Mouse (Mus musculus) bone marrow macrophage, adult 2 months (primary cell): ENCODE results near the gene Cd52. TPM values are rescaled to one million over a fixed set of nuclear protein-coding genes. Genes with fewer than 3 reads are reported as not detected.

Experiments used
- H3K27ac ChIP-seq: 2 replicates; pipeline ENCODE4 v1.5.1; 2012; ENCODE audit warnings: low read depth, low read length; ENCODE audit not compliant: insufficient read depth
- H3K4me1 ChIP-seq: 2 replicates; pipeline ENCODE4 v1.6.1; 2012; ENCODE audit warnings: low read length; ENCODE audit not compliant: control insufficient read depth, insufficient read depth
- H3K4me3 ChIP-seq: 2 replicates; pipeline ENCODE4 v1.5.1; 2012; ENCODE audit warnings: mild to moderate bottlenecking, low read length, moderate library complexity; ENCODE audit not compliant: insufficient read depth
- CTCF ChIP-seq: IDR thresholded peaks from 2 replicates; pipeline ENCODE4 v1.5.1; 2012; ENCODE audit warnings: low read depth, mild to moderate bottlenecking, low read length, moderate library complexity
- POLR2A ChIP-seq: IDR thresholded peaks from 2 replicates; pipeline ENCODE4 v1.6.1; 2012; ENCODE audit warnings: mild to moderate bottlenecking, low read depth, low read length, borderline replicate concordance
- polyA plus RNA-seq: library from polyadenylated mRNA; stranded (reverse); fragments of >200 nt; gene quantifications from 2 replicates; pipeline ENCODE4 v1.2.4, GENCODE M21; 2012; ENCODE audit not compliant: missing spikeins, insufficient read depth, insufficient read length

Cd52 gene
- polyA plus RNA-seq, 1 experiment: 1,130 TPM

DNA sequence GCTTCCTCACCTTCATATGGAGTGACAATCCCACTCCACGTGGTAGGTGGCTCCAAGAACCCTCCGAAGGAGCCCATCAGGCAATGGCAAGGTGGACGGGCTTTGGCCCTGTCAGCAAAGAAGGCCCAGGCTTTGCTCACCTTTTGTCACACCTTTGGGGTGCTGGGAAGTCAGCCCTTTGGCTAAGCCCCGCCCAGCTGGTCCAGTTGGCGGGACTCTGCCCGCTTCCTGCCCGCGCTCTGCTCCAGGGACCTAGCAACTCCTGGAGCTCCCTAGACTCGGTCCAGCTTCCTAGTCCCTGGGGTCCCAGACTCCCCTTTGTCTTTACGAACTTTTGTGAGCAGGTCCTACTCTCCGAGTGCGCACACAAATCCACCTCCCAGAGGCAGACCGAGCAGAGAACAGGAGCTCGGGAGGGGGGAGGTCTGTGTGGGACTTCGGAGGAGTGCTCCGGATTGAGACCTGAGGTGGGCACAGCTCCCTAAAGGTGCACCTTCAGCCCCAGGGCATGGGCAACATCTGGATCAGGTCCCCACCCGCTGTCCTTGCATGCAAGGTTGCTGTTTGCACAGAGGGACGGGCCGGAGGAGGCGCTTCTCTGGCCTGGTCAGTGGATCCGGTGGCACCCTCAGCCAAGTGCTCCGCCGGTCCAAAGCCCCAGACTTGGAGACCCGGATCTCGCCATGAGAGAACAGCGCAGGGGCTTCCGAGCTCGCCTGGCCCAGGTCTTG is 34.6 kb downstream of the Cd52 start, which contains the start of gene Crybg2:
Gene Crybg2 (plus strand): TSS at position 681 of the 731 bp plus-strand sequence.
- Histone ChIP-seq H3K27ac (no peak within 1 kb of the TSS), H3K4me1 (no peaks in the 10 kb centered on the region), H3K4me3 (no peak within 1 kb of the TSS)
- TF ChIP-seq CTCF (no peak), POLR2A (no peak)

DNA sequence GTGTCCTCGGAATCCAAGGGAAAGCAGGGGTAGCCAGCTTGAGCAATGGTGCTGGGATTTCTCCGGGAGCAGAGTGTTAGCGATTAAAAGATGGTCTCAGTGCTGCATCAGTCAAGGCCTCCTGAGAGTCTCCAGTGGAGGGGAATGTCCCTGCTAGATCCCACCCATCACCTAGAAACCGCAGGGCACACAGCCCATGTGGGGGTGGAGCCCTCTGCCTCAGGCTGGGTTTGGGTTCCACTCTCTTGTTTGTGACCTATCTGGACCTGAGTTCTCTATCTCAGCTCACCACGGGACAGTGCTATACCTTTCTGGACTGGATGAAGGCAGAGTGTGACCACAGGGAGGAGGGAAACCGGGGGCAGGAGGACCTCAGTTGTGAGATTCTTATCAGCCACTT is 36.0 kb downstream of the Cd52 start:
- H3K27ac ChIP-seq: no peak overlapping the region
- H3K4me3 ChIP-seq: no peak overlapping the region
- TF ChIP-seq POLR2A (no peak), CTCF (no peak)
- no peaks in the 10 kb centered on the region for H3K4me1 ChIP-seq

DNA sequence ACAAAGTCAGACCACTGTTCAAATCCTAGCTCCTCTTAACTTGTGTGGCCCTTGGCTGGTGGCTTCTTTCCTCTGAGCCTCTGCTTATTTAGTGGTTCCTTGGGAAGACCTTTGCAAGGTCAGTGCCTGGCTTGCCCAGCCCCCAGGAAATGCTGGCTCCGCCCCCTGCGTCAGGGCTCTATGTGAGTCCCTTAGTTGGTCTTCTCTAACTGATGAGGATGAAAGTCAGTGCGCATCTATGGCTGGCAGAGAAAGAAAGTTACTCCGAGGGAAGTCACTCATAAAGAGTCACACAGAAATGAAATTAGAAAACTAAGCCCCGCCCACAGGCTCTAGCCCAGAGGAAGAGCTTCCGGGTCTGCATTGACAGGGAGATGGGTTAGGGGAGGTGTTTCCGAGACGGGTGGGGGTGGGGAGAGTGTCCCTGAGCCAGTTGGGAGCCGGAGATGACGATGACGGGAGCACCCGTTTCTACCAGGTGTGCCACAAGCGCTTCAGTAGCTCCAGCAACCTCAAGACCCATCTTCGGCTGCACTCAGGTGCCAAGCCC is 36.6 kb downstream of the Cd52 start:
- H3K4me1 ChIP-seq: no peaks in the 10 kb centered on the region
- H3K4me3 ChIP-seq: peak overlapping the region; percentile 5; the same call in 1 of the 2 replicates
- H3K27ac ChIP-seq: no peak overlapping the region
- no peak for TF ChIP-seq POLR2A
- no peak for TF ChIP-seq CTCF

DNA sequence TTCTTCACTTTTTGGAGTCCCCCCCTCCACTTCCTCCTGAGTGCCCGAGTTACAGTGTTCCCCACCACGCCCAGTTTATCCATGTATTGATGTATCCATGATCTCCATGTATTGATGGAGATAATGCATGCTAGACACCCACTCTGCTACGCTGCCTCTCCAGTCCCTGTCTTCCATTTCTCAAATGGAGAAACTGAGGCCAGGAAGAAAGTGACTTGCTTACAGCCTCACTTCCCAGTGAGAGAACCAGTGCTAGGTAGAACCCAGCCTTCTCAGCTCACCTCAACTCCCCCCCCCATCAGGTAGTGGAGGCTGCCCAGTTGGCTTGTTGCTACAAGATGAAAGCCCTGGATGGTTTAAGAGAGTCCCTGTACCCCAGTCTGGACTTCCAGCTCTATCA is 41.3 kb downstream of the Cd52 start, which contains the start of gene Zfp683:
Gene Zfp683 (plus strand): TSS at position 301 of the 400 bp plus-strand sequence.
- H3K4me3 ChIP-seq: no peak within 1 kb of the TSS
- H3K27ac ChIP-seq: no peak within 1 kb of the TSS
- TF ChIP-seq CTCF: no peak
- TF ChIP-seq POLR2A: no peak
- no peaks in the 10 kb centered on the region for H3K4me1 ChIP-seq

DNA sequence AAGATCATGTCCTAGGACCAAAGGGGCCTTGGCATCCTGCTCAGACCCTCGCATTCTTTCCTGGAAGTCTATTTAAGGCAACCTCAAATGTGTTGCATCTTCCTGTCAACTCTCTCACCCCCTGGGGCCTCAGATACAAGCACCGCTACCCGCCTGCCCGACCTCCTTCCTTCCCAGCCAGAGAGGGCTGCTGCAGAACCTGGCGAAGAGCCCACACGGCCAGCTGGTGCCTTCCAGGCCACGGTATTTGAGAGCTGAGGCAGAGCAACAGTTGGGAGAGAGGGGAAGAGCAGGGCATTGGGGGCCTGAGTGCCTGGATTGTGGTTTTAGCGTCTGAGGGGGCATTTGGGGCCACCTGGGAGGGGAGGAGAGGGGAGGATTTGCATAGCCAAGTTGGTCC is 42.3 kb downstream of the Cd52 start:
- Histone ChIP-seq H3K4me3 (no peak overlapping the region), H3K27ac (no peak overlapping the region), H3K4me1 (no peaks in the 10 kb centered on the region)
- TF ChIP-seq POLR2A: no peak
- no peak for TF ChIP-seq CTCF

DNA sequence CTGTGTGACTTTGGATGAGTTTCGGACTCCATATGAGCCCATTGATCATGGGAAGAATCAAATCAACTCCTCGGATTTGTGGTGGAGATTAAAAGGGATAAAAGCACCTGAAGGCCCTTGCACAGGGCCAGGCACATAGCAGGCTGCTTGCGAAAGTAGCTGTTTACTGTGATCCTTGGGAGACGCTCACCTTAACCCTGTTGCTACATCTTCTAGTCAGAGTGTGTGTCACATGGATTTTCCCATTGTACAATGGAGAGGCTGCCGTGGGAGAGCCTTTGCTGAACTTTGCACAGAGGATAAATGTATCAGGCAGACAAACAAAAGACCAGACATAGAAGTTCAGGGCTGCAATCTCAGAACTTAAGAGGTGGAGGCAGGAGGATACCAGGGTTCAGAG is 43.0 kb downstream of the Cd52 start:
- Histone ChIP-seq H3K27ac (no peak overlapping the region), H3K4me3 (no peak overlapping the region), H3K4me1 (no peaks in the 10 kb centered on the region)
- no peak for TF ChIP-seq POLR2A
- TF ChIP-seq CTCF: no peak

DNA sequence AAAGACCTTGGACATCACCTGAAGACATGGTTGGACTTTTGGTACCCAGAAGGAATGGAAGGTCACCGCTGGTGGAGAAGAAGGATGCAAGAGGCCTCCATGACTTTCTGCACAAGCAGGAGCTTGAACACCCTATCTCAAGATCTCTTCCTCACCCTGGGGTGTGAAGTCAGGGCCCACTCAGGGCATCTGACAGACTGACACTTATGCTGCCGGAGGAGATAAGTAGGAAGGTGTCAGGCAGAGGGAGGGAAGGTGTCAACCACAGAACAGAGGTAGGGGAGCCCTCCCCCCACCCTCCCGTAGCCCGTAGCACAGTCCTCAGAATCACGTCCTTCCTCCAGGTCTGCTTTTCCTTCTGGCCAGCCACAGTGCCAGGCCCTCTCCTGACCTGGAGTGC is 47.2 kb downstream of the Cd52 start:
- no peak for TF ChIP-seq POLR2A
- TF ChIP-seq CTCF: no peak
- Histone ChIP-seq H3K4me1 (no peaks in the 10 kb centered on the region), H3K27ac (no peak overlapping the region), H3K4me3 (no peak overlapping the region)

DNA sequence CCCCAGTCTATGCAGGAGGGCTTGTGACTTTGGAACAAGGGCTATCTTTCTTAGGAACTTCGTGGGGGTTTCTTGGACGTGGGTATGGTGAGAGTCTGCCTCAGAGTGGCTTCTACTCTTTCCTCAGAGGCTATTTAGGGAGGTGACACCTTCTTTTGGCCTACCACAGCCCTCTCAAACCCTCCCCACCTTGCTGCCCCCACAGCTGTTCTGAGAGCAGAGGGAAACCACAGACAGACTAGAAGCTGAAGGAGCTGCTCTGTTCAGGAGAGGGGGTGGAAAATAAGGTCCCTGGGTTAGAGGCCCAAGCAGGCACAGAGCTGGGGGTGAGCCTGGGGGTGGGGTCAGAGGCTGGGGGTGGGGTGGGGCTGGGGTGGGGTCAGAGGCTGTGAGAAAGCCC is 51.8 kb downstream of the Cd52 start:
- Histone ChIP-seq H3K4me3 (no peak overlapping the region), H3K4me1 (no peaks in the 10 kb centered on the region), H3K27ac (no peak overlapping the region)
- TF ChIP-seq POLR2A (no peak), CTCF (no peak)

DNA sequence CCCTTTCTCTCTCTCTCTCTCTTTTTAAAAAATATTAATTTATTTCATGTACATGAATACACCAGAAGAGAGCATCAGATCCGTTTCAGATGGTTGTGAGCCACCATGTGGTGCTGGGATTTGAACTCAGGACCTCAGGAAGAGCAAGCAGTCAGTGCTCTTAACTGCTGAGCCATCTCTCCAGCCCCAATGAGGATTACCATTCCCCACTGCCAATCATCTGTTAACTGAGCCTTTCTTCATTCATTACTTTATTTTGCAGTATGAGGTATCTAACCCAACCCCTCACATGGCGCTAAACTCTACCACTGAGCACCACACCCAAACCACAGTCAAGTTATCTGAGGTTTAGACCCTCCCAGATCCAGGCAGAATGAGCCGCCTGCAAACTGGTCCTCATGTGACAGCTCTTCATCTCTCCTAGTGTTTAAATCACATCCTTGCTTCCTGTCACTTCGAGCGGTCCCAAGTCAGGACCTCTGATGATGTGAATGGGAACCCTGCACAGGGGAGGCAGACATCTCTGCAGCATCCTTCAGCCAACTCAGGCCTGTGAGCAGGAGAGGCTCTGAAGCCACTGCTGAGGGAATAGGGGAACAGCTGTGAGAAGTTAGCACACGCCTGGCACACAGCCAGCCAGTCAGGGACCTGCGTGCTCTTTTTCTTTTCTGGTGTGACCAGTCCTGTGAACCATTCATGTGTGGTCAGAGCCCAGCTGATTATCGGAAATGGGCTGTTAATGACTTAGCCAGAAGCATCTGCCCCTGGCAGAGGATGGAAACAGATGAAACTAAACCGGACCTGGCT is 53.4 kb downstream of the Cd52 start:
- Histone ChIP-seq H3K4me1 (no peaks in the 10 kb centered on the region), H3K27ac (no peak overlapping the region), H3K4me3 (no peak overlapping the region)
- no peak for TF ChIP-seq CTCF
- no peak for TF ChIP-seq POLR2A

DNA sequence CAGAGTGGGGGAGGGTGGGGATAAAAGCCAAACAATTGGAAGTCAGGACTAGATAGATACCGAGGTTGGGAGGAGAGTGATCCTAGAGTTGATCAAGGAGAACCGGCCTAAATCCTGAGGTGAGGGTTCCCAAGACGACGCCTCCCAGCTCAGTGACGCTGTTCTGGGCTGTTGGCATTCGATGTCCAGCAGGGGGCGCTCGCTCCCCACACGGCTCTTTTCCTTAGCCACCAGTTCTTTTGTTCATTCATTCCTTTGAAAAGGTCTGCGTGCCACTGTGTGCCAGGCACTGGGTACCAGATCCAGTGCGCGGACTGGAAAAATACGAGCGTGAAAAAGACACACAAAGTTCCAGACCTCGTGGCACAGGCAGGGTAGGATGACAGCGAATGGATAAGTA is 58.9 kb downstream of the Cd52 start:
- TF ChIP-seq POLR2A (no peak), CTCF (peak; percentile 91)
- H3K4me3 ChIP-seq: no peak overlapping the region
- no peak overlapping the region for H3K27ac ChIP-seq
- no peaks in the 10 kb centered on the region for H3K4me1 ChIP-seq

Other genes starting within 250 kb of the Cd52 start
- 100 and 101 TPM in 2 replicates for gene Rps6ka1, start 207.3 kb downstream of the Cd52 start, polyA plus RNA-seq
- 222 and 234 TPM in 2 replicates for gene Hmgn2, start 126.4 kb downstream of the Cd52 start, polyA plus RNA-seq
- gene Dhdds, start 94.2 kb downstream of the Cd52 start, polyA plus RNA-seq: 36.6 and 38.7 TPM in 2 replicates
- 0.23 TPM in 1 of 2 replicates, not detected in the other for gene Lin28a, start 76.2 kb downstream of the Cd52 start, polyA plus RNA-seq
- gene Zfp683, start 41.2 kb downstream of the Cd52 start, polyA plus RNA-seq: not detected in 2 replicates
- gene Crybg2, start 34.3 kb downstream of the Cd52 start, polyA plus RNA-seq: 0.71 and 2.7 TPM in 2 replicates
- gene Ubxn11, start 7.5 kb upstream of the Cd52 start, polyA plus RNA-seq: 2.5 and 5.8 TPM in 2 replicates
- gene Sh3bgrl3, start 33.7 kb upstream of the Cd52 start, polyA plus RNA-seq: 1,334 and 1,359 TPM in 2 replicates
- gene Cep85, start 92.0 kb upstream of the Cd52 start, polyA plus RNA-seq: 12.5 and 13.9 TPM in 2 replicates
- gene Gm7534, start 107.9 kb upstream of the Cd52 start, polyA plus RNA-seq: not detected in 2 replicates
- gene Catsper4, start 132.3 kb upstream of the Cd52 start, polyA plus RNA-seq: not detected in 2 replicates
- gene Cnksr1, start 143.3 kb upstream of the Cd52 start, polyA plus RNA-seq: not detected in 2 replicates
- gene E130218I03Rik, start 148.6 kb upstream of the Cd52 start, polyA plus RNA-seq: not detected in 2 replicates
- gene Zfp593, start 150.5 kb upstream of the Cd52 start, polyA plus RNA-seq: 3.9 and 5.3 TPM in 2 replicates
- not detected in 2 replicates for gene Gm30191, start 151.9 kb upstream of the Cd52 start, polyA plus RNA-seq
- not detected in 2 replicates for gene Grrp1, start 159.0 kb upstream of the Cd52 start, polyA plus RNA-seq
- gene Pdik1l, start 192.8 kb upstream of the Cd52 start, polyA plus RNA-seq: 12.2 and 15.2 TPM in 2 replicates
- not detected in 2 replicates for gene Trim63, start 220.0 kb upstream of the Cd52 start, polyA plus RNA-seq
- gene Slc30a2, start 248.1 kb upstream of the Cd52 start, polyA plus RNA-seq: not detected in 2 replicates